Mouse (Mus musculus) heart, postnatal 0 days (tissue): ENCODE results near the gene Oxnad1. TPM values are rescaled to one million over a fixed set of nuclear protein-coding genes. Genes with fewer than 3 reads are reported as not detected.
A peak's percentile ranks its signal among the peaks of the same experiment; 100 is the strongest.
"Not testable (repeated sequence)": the region's sequence is repeated elsewhere in the genome, so short reads cannot be mapped to it uniquely, and the experiment has no call there.

Experiments
- ATAC-seq: fragments of 200-750 bp; cut with Nextera tagmentation; 2 replicates; pipeline ENCODE4 v1.8.0; 2017; ENCODE audit warnings: low read depth, moderate number of reproducible peaks, moderate library complexity; ENCODE audit not compliant: insufficient read depth
- DNase-seq: peaks from one replicate; pipeline ENCODE4 v3.0.0-alpha.2; 2016; ENCODE audit warnings: low spot score
- H3K27ac ChIP-seq: fragments of 300-500 bp; sonication (generic); 2 replicates; pipeline ENCODE4 v1.5.1; 2014; ENCODE audit warnings: low read depth, mild to moderate bottlenecking
- H3K27me3 ChIP-seq: fragments of 300-500 bp; sonication (generic); 2 replicates; pipeline ENCODE4 v1.6.1; 2014; ENCODE audit warnings: low read length, mixed read lengths; ENCODE audit not compliant: control insufficient read depth, insufficient read depth
- H3K36me3 ChIP-seq: fragments of 300-500 bp; sonication (generic); replicated peaks from 2 replicates; pipeline ENCODE4 v1.6.1; 2014; ENCODE audit warnings: low read length, mixed read lengths; ENCODE audit not compliant: control insufficient read depth, insufficient read depth
- H3K4me1 ChIP-seq: fragments of 300-500 bp; sonication (generic); 2 replicates; pipeline ENCODE4 v1.6.1; 2014; ENCODE audit warnings: antibody characterized with exemption; ENCODE audit not compliant: control insufficient read depth, insufficient read depth
- H3K4me2 ChIP-seq: fragments of 300-500 bp; sonication (generic); 2 replicates; pipeline ENCODE4 v1.6.1; 2014; ENCODE audit warnings: low read depth, mild to moderate bottlenecking, low read length, moderate library complexity
- H3K4me3 ChIP-seq: fragments of 300-500 bp; sonication (generic); 2 replicates; pipeline ENCODE4 v1.5.1; 2014; ENCODE audit warnings: low read depth, low read length
- H3K9ac ChIP-seq: fragments of 300-500 bp; sonication (generic); replicated peaks from 2 replicates; pipeline ENCODE4 v1.6.1; 2014; ENCODE audit warnings: low read depth, low read length, mixed read lengths
- H3K9me3 ChIP-seq: fragments of 300-500 bp; sonication (generic); replicated peaks from 2 replicates; pipeline ENCODE4 v1.6.1; 2016; ENCODE audit warnings: low read length; ENCODE audit not compliant: control insufficient read depth
- CTCF ChIP-seq: IDR thresholded peaks from 2 replicates; pipeline ENCODE4 v1.5.1; 2016; ENCODE audit warnings: antibody characterized with exemption, control low read depth, low read depth
- EP300 ChIP-seq: IDR thresholded peaks from 2 replicates; pipeline ENCODE4 v1.6.1; 2016; ENCODE audit warnings: antibody characterized with exemption, low read depth
- WGBS: fragments of 180-500 bp; shearing (Covaris S2); extraction: QIAGEN DNeasy Blood & Tissue Kit; methylation state at CpG from one replicate; pipeline ENCODE4 v1.1.7; 2014; 5-methylcytosine and 5-hydroxymethylcytosine counted together
- polyA plus RNA-seq: library from polyadenylated mRNA; unstranded; fragments of >200 nt; fragmentation: Nextera tagmentation; extraction: Ambion mirVana; gene quantifications from 2 replicates; pipeline ENCODE4 v1.2.1, GENCODE M21; 2015
- total RNA-seq: library from RNA; depleted of rRNA; stranded (reverse); fragments of >200 nt; gene quantifications from 2 replicates; pipeline ENCODE4 v1.2.3, GENCODE M21; 2014; ENCODE audit warnings: low replicate concordance

Gene Oxnad1
- total and polyA plus RNA-seq, 2 experiments from 2014 or later, result 48.4 to 85.5 TPM

- Histone ChIP-seq H3K9me3 (no peaks in the 10 kb centered on the region), H3K4me2 (no peak overlapping the region), H3K9ac (no peak overlapping the region), H3K4me3 (no peak overlapping the region), H3K36me3 (no peaks in the 10 kb centered on the region), H3K27me3 (no peaks in the 10 kb centered on the region), H3K27ac (peak overlapping the region; percentile 25; the same call in 1 of the 2 replicates), H3K4me1 (no peaks in the 10 kb centered on the region)
- TF ChIP-seq CTCF (no peak), EP300 (no peak)
- no peak for DNase-seq
- peak; percentile 47; the same call in 1 of the 2 replicates for ATAC-seq
- 65% methylated on average over 11 of the region's 11 CpGs for WGBS
Observed at GRCm38 (mm10) chr14:32120940-32121919, 36.1 kb downstream of the Oxnad1 start.

GRCm38 (mm10) chr14:32121920-32122315, 36.7 kb downstream of the Oxnad1 start:
- no peak overlapping the region for H3K9ac ChIP-seq
- WGBS, result 33% methylated on average over 2 of the region's 2 CpGs
- TF ChIP-seq EP300 (no peak), CTCF (peak; percentile 50)
- H3K4me2 ChIP-seq, result no peak overlapping the region
- ATAC-seq (no peak), DNase-seq (peak; percentile 26)
- no peaks in the 10 kb centered on the region for H3K4me1 ChIP-seq
- H3K27ac ChIP-seq, result no peak overlapping the region
- no peaks in the 10 kb centered on the region for H3K27me3 ChIP-seq
- no peaks in the 10 kb centered on the region for H3K9me3 ChIP-seq
- no peaks in the 10 kb centered on the region for H3K36me3 ChIP-seq
- no peak overlapping the region for H3K4me3 ChIP-seq

- ATAC-seq (no peak), DNase-seq (no peak)
- H3K4me1 ChIP-seq, result no peaks in the 10 kb centered on the region
- WGBS, result 82% methylated on average over 3 of the region's 3 CpGs
- H3K9ac ChIP-seq, result no peak overlapping the region
- H3K27me3 ChIP-seq, result no peaks in the 10 kb centered on the region
- no peaks in the 10 kb centered on the region for H3K9me3 ChIP-seq
- H3K36me3 ChIP-seq, result no peaks in the 10 kb centered on the region
- TF ChIP-seq EP300 (no peak), CTCF (no peak)
- H3K4me3 ChIP-seq, result no peak overlapping the region
- H3K4me2 ChIP-seq, result no peak overlapping the region
- H3K27ac ChIP-seq, result no peak overlapping the region
Observed at GRCm38 (mm10) chr14:32124261-32124660, 39.1 kb downstream of the Oxnad1 start.

DNA sequence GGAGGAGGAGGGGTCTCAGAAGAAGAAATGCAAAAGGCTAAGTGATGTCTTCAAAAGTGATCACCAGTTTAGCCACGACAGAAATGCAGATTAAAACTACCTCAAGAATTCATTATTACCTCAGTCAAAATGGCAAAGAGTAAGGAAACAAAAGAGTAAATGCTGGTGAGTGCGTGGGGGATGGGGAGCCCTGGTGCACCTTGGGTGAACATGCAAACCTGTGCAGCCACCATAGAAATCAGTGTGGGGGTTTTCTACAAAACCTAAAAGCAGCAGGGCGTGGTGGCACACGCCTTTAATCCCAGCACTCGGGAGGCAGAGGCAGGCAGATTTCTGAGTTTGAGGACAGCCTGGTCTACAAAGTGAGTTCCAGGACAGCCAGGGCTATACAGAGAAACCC, 40.1 kb downstream of the Oxnad1 start:
- H3K4me3 ChIP-seq, H3K27me3 ChIP-seq, H3K36me3 ChIP-seq, ATAC-seq, H3K27ac ChIP-seq, H3K9ac ChIP-seq, H3K4me1 ChIP-seq, DNase-seq, H3K9me3 ChIP-seq, H3K4me2 ChIP-seq: not testable (repeated sequence)
- WGBS, result 80% methylated on average over 5 of the region's 5 CpGs

DNA sequence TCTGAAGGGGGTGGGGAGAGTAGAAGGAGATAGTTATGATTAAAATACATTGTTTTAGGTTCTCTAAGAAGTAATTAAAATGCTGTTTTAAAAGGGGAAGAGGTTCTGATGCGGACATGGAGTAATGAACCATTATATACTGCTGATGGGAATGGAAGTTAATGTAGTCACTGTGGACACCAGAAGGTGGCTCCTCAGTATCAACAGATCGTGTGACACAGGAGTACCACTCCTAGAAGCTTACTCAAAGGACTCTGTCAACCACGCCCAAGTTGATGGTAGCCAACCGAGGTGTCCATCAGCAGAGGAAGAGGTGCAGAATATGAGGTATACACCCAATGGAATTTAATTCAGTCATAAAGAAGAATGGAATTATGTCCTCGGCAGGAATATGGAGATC, 43.2 kb downstream of the Oxnad1 start:
- no peak overlapping the region for H3K27ac ChIP-seq
- H3K9ac ChIP-seq, result no peak overlapping the region
- no peaks in the 10 kb centered on the region for H3K36me3 ChIP-seq
- ATAC-seq, result no peak
- no peak overlapping the region for H3K4me2 ChIP-seq
- WGBS, result 65% methylated on average over 5 of the region's 5 CpGs
- H3K4me1 ChIP-seq, result no peaks in the 10 kb centered on the region
- H3K9me3 ChIP-seq, result no peaks in the 10 kb centered on the region
- no peak for TF ChIP-seq CTCF
- TF ChIP-seq EP300, result no peak
- H3K4me3 ChIP-seq, result no peak overlapping the region
- no peaks in the 10 kb centered on the region for H3K27me3 ChIP-seq
- no peak for DNase-seq

- H3K36me3 ChIP-seq, result no peaks in the 10 kb centered on the region
- H3K4me1 ChIP-seq, result no peaks in the 10 kb centered on the region
- no peak overlapping the region for H3K9ac ChIP-seq
- H3K4me3 ChIP-seq, result no peak overlapping the region
- no peaks in the 10 kb centered on the region for H3K9me3 ChIP-seq
- TF ChIP-seq EP300 (no peak), CTCF (no peak)
- no peak overlapping the region for H3K27ac ChIP-seq
- ATAC-seq, result no peak
- H3K4me2 ChIP-seq, result no peak overlapping the region
- 23% methylated on average over 4 of the region's 4 CpGs for WGBS
- no peak for DNase-seq
- H3K27me3 ChIP-seq, result no peaks in the 10 kb centered on the region
Observed at GRCm38 (mm10) chr14:32131836-32132235, 46.7 kb downstream of the Oxnad1 start.
